Mouse (Mus musculus) embryonic fibroblast, embryonic 13.5 days (primary cell): Measurements from ENCODE around the gene Kcnb1.

Experiments
- CTCF ChIP-seq: IDR thresholded peaks from 2 replicates; pipeline ENCODE4 v1.5.1; 2011; ENCODE audit warnings: mild to moderate bottlenecking, control low read depth, low read length, moderate library complexity, borderline replicate concordance; ENCODE audit not compliant: insufficient read depth
- POLR2A ChIP-seq: IDR thresholded peaks from 2 replicates; pipeline ENCODE4 v1.6.1; 2011; ENCODE audit warnings: low read depth, mild to moderate bottlenecking, control low read depth, low read length, moderate library complexity

- TF ChIP-seq POLR2A: no peak
- TF ChIP-seq CTCF: no peak
Measured at GRCm38 (mm10) chr2:167186544-167186943, 3.4 kb downstream of the Kcnb1 start.
